ENCODE assay signal across 9 mouse cellular contexts in genomic region chr6:120222669-120223068, GRCm38 (mm10).
DNase-seq lines count a peak whose midpoint lies in the region; ATAC-seq and TF ChIP-seq lines count a peak whose summit lies in the region.
"Had no signal": no experiment of that assay in that cellular context is flagged by ENCODE, and none has a peak within 500 bp of the region (broad histone marks: within the 10 kb centered on the region; RNA-seq: fewer than 3 reads in every experiment).

No protein-coding gene starts in this region.

- TF ChIP-seq CTCF in bone marrow, adult 2 months (IDR thresholded peaks at IDR 0.05; ENCODE audit: control insufficient read depth, insufficient read depth, low read length), result peak; percentile 57

- no peak overlapping the region for H3K27ac ChIP-seq in bone marrow, adult 2 months (ENCODE audit: control insufficient read depth, insufficient read depth, low read depth, low read length, poor library complexity)
- H3K27ac ChIP-seq in limb, embryonic 11.5 days (replicated peaks; ENCODE audit: low read depth, low read length), result no peak overlapping the region
- H3K27ac ChIP-seq in forebrain, embryonic 12.5 days, result no peak overlapping the region
- H3K27ac ChIP-seq: neural tube, embryonic 13.5 days had no signal

- H3K4me3 ChIP-seq in bone marrow, adult 2 months (replicated peaks; ENCODE audit: control insufficient read depth, low read depth, low read length), result no peak overlapping the region
- no peak overlapping the region for H3K4me3 ChIP-seq in limb, embryonic 11.5 days (ENCODE audit: low read depth, low read length)
- H3K4me3 ChIP-seq in forebrain, embryonic 12.5 days (replicated peaks), result no peak overlapping the region
- H3K4me3 ChIP-seq: neural tube, embryonic 13.5 days had no signal

- no peaks in the 10 kb centered on the region for H3K36me3 ChIP-seq in limb, embryonic 11.5 days (ENCODE audit: control insufficient read depth, insufficient read depth, low read length)
- H3K36me3 ChIP-seq in forebrain, embryonic 12.5 days (replicated peaks), result no peaks in the 10 kb centered on the region
- H3K36me3 ChIP-seq: neural tube, embryonic 13.5 days had no signal

- TF ChIP-seq POLR2A in bone marrow, adult 2 months (IDR thresholded peaks at IDR 0.05; ENCODE audit: borderline replicate concordance, control insufficient read depth, low read depth, low read length), result no peak

- peak; percentile 17 to 35 for DNase-seq in urinary bladder, adult 18-20 months (ENCODE audit: low spot score in 2 of 2)
- DNase-seq in urinary bladder, postnatal 4 days (ENCODE audit: low spot score in 2 of 2), result no peak
- peak; percentile 36 for DNase-seq in fibroblast of lung, adult 2 months (ENCODE audit: low read depth)
- DNase-seq in kidney, adult 9 months, result peak; percentile 82
- peak; percentile 65 for DNase-seq in limb, embryonic 11.5 days (ENCODE audit: low spot score)
- peak; percentile 56 for DNase-seq in right cerebral cortex, adult 18-20 months

- no peak overlapping the region for H3K4me2 ChIP-seq in limb, embryonic 11.5 days (ENCODE audit: low read depth, severe bottlenecking)
- no peak overlapping the region for H3K4me2 ChIP-seq in forebrain, embryonic 12.5 days
- H3K4me2 ChIP-seq: neural tube, embryonic 13.5 days had no signal

- ATAC-seq in limb, embryonic 11.5 days (ENCODE audit: insufficient number of reproducible peaks, low FRiP score, low TSS enrichment, low read depth), result no peak
- no peak for ATAC-seq in forebrain, embryonic 12.5 days (ENCODE audit: low FRiP score)

- H3K4me1 ChIP-seq in bone marrow, adult 2 months (ENCODE audit: control insufficient read depth, insufficient read depth, low read length), result no peaks in the 10 kb centered on the region; the same call in 1 of the 2 replicates
- no peaks in the 10 kb centered on the region for H3K4me1 ChIP-seq in limb, embryonic 11.5 days (ENCODE audit: control insufficient read depth, insufficient read depth, low read length)
- no peaks in the 10 kb centered on the region for H3K4me1 ChIP-seq in forebrain, embryonic 12.5 days
- H3K4me1 ChIP-seq: neural tube, embryonic 13.5 days had no signal

- no peaks in the 10 kb centered on the region for H3K27me3 ChIP-seq in limb, embryonic 11.5 days (ENCODE audit: control insufficient read depth, insufficient read depth, low read length)
- no peaks in the 10 kb centered on the region; the same call in 1 of the 2 replicates for H3K27me3 ChIP-seq in forebrain, embryonic 12.5 days
- H3K27me3 ChIP-seq: neural tube, embryonic 13.5 days had no signal

- no peak overlapping the region for H3K9ac ChIP-seq in limb, embryonic 11.5 days (ENCODE audit: low read length)
- no peak overlapping the region for H3K9ac ChIP-seq in forebrain, embryonic 12.5 days
- H3K9ac ChIP-seq: neural tube, embryonic 13.5 days had no signal

- 27% methylated on average over 6 of the region's 6 CpGs for WGBS in bone marrow, adult 2 months
- 34% methylated on average over 6 of the region's 6 CpGs for WGBS in limb, embryonic 11.5 days
- WGBS in forebrain, embryonic 12.5 days, result 23% methylated on average over 6 of the region's 6 CpGs

- H3K9me3 ChIP-seq in limb, embryonic 11.5 days (ENCODE audit: control insufficient read depth, low read length), result no peaks in the 10 kb centered on the region
- no peaks in the 10 kb centered on the region for H3K9me3 ChIP-seq in forebrain, embryonic 12.5 days
- H3K9me3 ChIP-seq: neural tube, embryonic 13.5 days had no signal

Comparison
In these comparisons a context has a peak if more than half of its experiments do, and no peak if none do; other contexts are left out.
1. DNase-seq: peak in urinary bladder, adult 18-20 months (2 of 2), fibroblast of lung, adult 2 months (single experiment), kidney, adult 9 months (single experiment), limb, embryonic 11.5 days (single experiment) and right cerebral cortex, adult 18-20 months (single experiment); none in urinary bladder, postnatal 4 days (0 of 2).